Comparison of ENCODE assay signal across 8 mouse cellular contexts in the genomic region with DNA sequence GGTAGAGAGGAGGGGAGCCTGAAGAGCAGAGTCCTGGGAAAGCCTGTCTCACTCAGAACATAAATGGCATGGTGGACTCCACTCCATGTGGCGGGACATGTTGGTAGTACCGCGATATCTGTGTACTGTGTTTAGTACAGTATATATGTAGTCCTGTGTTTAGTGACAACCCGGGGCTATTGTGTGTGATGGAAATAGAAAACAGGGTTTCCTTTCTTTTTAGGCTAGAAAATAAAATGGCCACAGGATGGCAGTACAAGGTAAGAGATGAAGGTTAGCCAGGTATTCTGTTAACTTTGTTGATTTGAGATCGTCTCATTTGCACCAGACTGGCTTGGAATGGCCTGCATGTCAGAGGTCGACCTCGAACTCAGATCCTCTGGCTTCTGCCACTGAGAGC.
DNase-seq lines count a peak whose midpoint lies in the region; ATAC-seq and TF ChIP-seq lines count a peak whose summit lies in the region.

No protein-coding gene starts in this region.

- 23% methylated on average over 7 of the region's 7 CpGs for WGBS in liver, postnatal 0 days (ENCODE audit: insufficient replicate concordance)
- WGBS in limb, embryonic 13.5 days, result 38% methylated on average over 7 of the region's 7 CpGs

- no peak overlapping the region for H3K4me2 ChIP-seq in liver, postnatal 0 days (ENCODE audit: low read depth, low read length)
- H3K4me2 ChIP-seq in limb, embryonic 13.5 days (replicated peaks), result peak overlapping the region; percentile 38; the same call in 1 of the 2 replicates

- H3K36me3 ChIP-seq in liver, postnatal 0 days (replicated peaks; ENCODE audit: insufficient read depth, low read length), result no peaks in the 10 kb centered on the region
- no peaks in the 10 kb centered on the region for H3K36me3 ChIP-seq in limb, embryonic 13.5 days

- ATAC-seq in liver, postnatal 0 days, result no peak
- no peak for ATAC-seq in Patski
- peak; percentile 52; the same call in 1 of the 2 replicates for ATAC-seq in limb, embryonic 13.5 days (ENCODE audit: low FRiP score, low read depth)

- no peak for TF ChIP-seq EP300 in liver, postnatal 0 days (IDR thresholded peaks at IDR 0.05; ENCODE audit: low read depth)

- H3K4me3 ChIP-seq in liver, postnatal 0 days (ENCODE audit: low read depth, low read length), result no peak overlapping the region
- H3K4me3 ChIP-seq in limb, embryonic 13.5 days, result no peak overlapping the region

- CTCF ChIA-PET in Patski (lab: Charles Lee), result interaction anchor here (1.1 to 4.9 kb wide), 7 partner anchors 9 to 367 kb away, joined by 3 to 33 read pairs (median 4); a partner anchor contains a TSS

- no peaks in the 10 kb centered on the region for H3K9me3 ChIP-seq in liver, postnatal 0 days (ENCODE audit: low read length)
- no peaks in the 10 kb centered on the region for H3K9me3 ChIP-seq in limb, embryonic 13.5 days

- POLR2A ChIA-PET in Patski (lab: Charles Lee), result no interaction called here

- no peak overlapping the region for H3K27ac ChIP-seq in liver, postnatal 0 days (ENCODE audit: low read depth)
- H3K27ac ChIP-seq in limb, embryonic 13.5 days, result no peak overlapping the region

- no peaks in the 10 kb centered on the region for H3K4me1 ChIP-seq in liver, postnatal 0 days (ENCODE audit: insufficient read depth)
- H3K4me1 ChIP-seq in limb, embryonic 13.5 days, result peaks cover 7% of the 10 kb centered on the region

- no peak for DNase-seq in liver, postnatal 0 days
- DNase-seq in liver (no peak), Patski (ENCODE audit: low read depth, low spot score) (no peak)
- peak; percentile 56 for DNase-seq in embryo, embryonic 10 days (ENCODE audit: low spot score)
- peak; percentile 39 for DNase-seq in heart, postnatal 4 days
- DNase-seq in retina, adult 2 months (ENCODE audit: low read depth, low spot score), result peak; percentile 18
- no peak for DNase-seq in frontal cortex, postnatal 25 days (ENCODE audit: low spot score in 2 of 2)

- in situ Hi-C loops in Patski (cut with MboI; ENCODE audit: low pct_unique_long_range_greater_than_20kb), result loop anchor here (5.0 to 10.0 kb wide), 4 partner anchors 84 to 657 kb away; a partner anchor contains a TSS

- H3K27me3 ChIP-seq in liver, postnatal 0 days (ENCODE audit: insufficient read depth, low read length), result peaks cover 13% of the 10 kb centered on the region; the same call in 1 of the 2 replicates
- no peaks in the 10 kb centered on the region for H3K27me3 ChIP-seq in Patski
- H3K27me3 ChIP-seq in limb, embryonic 13.5 days, result peaks cover 37% of the 10 kb centered on the region

- TF ChIP-seq CTCF in liver, postnatal 0 days (IDR thresholded peaks at IDR 0.05; ENCODE audit: low read depth), result peak; percentile 62
- peak; percentile 68 for TF ChIP-seq CTCF in Patski (IDR thresholded peaks at IDR 0.05)

- H3K9ac ChIP-seq in liver, postnatal 0 days (replicated peaks), result no peak overlapping the region
- no peak overlapping the region for H3K9ac ChIP-seq in limb, embryonic 13.5 days

Comparison
In these comparisons a context has a peak if more than half of its experiments do, and no peak if none do; other contexts are left out.
1. DNase-seq: peak in embryo, embryonic 10 days (single experiment), heart, postnatal 4 days (single experiment) and retina, adult 2 months (single experiment); none in liver, postnatal 0 days (single experiment), liver (single experiment), Patski (single experiment) and frontal cortex, postnatal 25 days (0 of 2).